Mouse (Mus musculus) Patski (cell line): ENCODE results near the gene Olfr1214. TPM values are rescaled to one million over a fixed set of nuclear protein-coding genes. Genes with fewer than 3 reads are reported as not detected.
"Not testable (repeated sequence)": the region's sequence is repeated elsewhere in the genome, so short reads cannot be mapped to it uniquely, and the experiment has no call there.

Experiments used
- ATAC-seq: fragments of 100-300 bp; one replicate; pipeline ENCODE4 v1.8.0; 2021
- CTCF ChIA-PET: fragments of 350-600 bp; sonication (Branson Sonifier 250); formaldehyde crosslinking; loops from one replicate; lab custom pipeline; 2022; ENCODE audit warnings: inconsistent platforms; lab: Charles Lee
- POLR2A ChIA-PET: fragments of 350-600 bp; sonication (Branson Sonifier 250); formaldehyde crosslinking; loops from one replicate; lab custom pipeline; 2022; ENCODE audit warnings: antibody characterized with exemption, inconsistent platforms; lab: Charles Lee
- DNase-seq: peaks from one replicate; pipeline ENCODE4 v3.0.0-alpha.2; 2011; ENCODE audit warnings: low read depth, low spot score
- H3K27me3 ChIP-seq: fragments of 371-371 bp; one replicate; pipeline ENCODE4 v1.5.1; 2021
- CTCF ChIP-seq: fragments of 100-300 bp; IDR thresholded peaks from one replicate; pipeline ENCODE4 v1.5.1; 2021
- in situ Hi-C: fragments of 300-500 bp; cut with MboI; formaldehyde crosslinking; loops from 3 replicates; pipeline ENCODE4 v1.11.1; 2018; ENCODE audit warnings: low pct_unique_long_range_greater_than_20kb, mixed read lengths
- polyA plus RNA-seq: library from polyadenylated mRNA; unstranded; gene quantifications from one replicate; pipeline ENCODE4 v1.2.3, GENCODE M21; 2021

The Olfr1214 gene
- not detected for polyA plus RNA-seq

GRCm38 (mm10) chr2:88992553-88992952 is at the start of gene Olfr1214:
Gene Olfr1214 (minus strand): TSS chr2:88992653.
- DNase-seq (no peak), ATAC-seq (no peak)
- ChIA-PET CTCF (no interaction called here), POLR2A (no interaction called here)
- in situ Hi-C loops = no loop called here
- TF ChIP-seq CTCF = no peak
- H3K27me3 ChIP-seq = no peaks in the 10 kb centered on the region

GRCm38 (mm10) chr2:89031965-89032364 is 39.5 kb upstream of the Olfr1214 start, which contains the start of gene Olfr1217:
Gene Olfr1217 (minus strand): TSS chr2:89032065.
- in situ Hi-C loops = no loop called here
- no peak for ATAC-seq
- no peak for DNase-seq
- H3K27me3 ChIP-seq = no peaks in the 10 kb centered on the region
- TF ChIP-seq CTCF = no peak
- ChIA-PET POLR2A (no interaction called here), CTCF (no interaction called here)

DNA sequence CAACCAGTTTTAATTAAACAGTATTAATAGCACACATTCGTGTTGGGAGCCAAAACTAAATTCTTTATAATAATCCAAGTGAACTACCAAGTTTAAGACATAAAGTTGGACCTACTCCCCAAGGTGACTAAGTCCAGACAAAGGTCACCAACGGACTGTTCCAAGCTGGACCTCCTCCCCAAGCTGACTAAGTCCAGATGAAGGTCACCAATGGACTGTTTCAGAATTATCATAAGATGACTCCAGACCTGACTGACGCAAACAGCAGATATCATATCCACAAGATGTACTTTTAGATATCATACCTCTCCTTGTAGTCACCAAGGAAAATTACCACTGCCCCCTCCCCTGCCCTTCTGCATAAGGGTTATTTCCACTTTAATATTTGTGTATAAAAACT is 29.0 kb upstream of the Olfr1214 start:
- DNase-seq, CTCF ChIA-PET, in situ Hi-C loops, ATAC-seq, POLR2A ChIA-PET, H3K27me3 ChIP-seq: not testable (repeated sequence)

DNA sequence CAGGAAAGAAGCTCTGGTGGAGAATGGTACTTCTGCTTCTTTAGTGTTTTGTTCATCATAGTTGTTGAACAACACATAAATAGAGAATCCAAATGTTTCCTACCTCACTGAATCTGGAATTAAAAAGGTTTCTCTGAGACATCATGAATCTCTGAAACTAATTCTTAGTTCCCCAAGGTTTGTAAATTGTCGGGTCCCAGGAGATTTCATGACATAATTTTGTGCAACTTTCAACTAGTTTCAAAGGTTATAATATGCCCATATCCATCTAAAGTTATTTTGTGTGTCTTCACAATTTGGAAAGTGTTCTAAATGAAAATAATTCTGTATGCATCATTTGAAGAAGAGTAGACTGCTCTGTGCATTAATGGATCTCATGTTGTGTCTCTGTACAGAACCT is 25.8 kb upstream of the Olfr1214 start, which contains the start of gene Olfr1216:
Gene Olfr1216 (minus strand): TSS at position 101 of the 400 bp plus-strand sequence.
- DNase-seq (no peak), ATAC-seq (no peak)
- CTCF ChIA-PET = no interaction called here
- no peak for TF ChIP-seq CTCF
- in situ Hi-C loops = no loop called here
- H3K27me3 ChIP-seq = no peaks in the 10 kb centered on the region
- POLR2A ChIA-PET = no interaction called here

- POLR2A ChIA-PET = no interaction called here
- no peaks in the 10 kb centered on the region for H3K27me3 ChIP-seq
- ATAC-seq (no peak), DNase-seq (no peak)
- CTCF ChIA-PET = no interaction called here
- in situ Hi-C loops = no loop called here
- TF ChIP-seq CTCF = no peak
These were observed 14.4 kb upstream of the Olfr1214 start, which contains the start of gene Olfr1215 for GRCm38 (mm10) chr2:89006873-89007272. Gene Olfr1215 (minus strand): TSS chr2:89006973.

DNA sequence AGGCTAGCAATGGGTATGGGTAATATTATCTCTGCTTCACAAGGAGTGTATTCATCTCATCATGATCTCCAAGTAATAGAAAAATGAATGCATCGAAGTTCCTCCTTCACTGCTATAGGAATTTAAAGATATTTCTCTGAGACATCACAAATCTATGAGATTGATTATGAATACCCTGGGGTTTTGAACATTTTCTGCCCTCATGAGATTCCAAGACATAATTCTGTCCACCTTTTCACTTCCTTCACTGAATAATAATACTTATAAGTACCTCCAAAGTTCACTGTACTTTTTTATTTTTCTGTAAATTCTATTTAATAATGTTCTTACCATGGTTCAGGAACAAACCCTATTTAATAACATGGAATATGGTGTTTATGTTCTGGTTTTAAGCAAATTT is 12.3 kb downstream of the Olfr1214 start, which contains the start of gene Gm13762:
Gene Gm13762 (minus strand): TSS at position 101 of the 400 bp plus-strand sequence.
- DNase-seq (no peak), ATAC-seq (no peak)
- ChIA-PET CTCF (no interaction called here), POLR2A (no interaction called here)
- in situ Hi-C loops = no loop called here
- no peak for TF ChIP-seq CTCF
- no peaks in the 10 kb centered on the region for H3K27me3 ChIP-seq

DNA sequence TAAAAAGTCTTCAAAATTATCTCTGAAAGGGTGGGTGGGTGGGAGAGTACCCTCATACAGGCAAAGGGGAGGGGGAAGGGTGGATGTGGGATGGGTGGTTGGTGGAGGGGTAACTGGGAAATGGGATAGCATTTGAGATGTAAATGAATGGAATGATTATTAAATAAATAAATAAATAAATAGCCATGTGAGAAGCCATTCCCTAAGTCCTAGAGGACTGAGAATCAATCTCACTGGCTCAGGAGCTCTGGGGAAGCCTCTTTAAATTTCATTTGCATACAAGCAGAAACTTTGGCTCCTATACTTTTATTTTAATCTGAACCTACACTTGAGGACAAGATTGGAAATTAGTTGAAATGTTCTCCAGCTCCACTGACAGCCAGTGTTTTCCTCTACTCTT is 38.8 kb downstream of the Olfr1214 start, which contains the start of gene Olfr1212:
Gene Olfr1212 (plus strand): TSS at position 301 of the 400 bp plus-strand sequence.
- ChIA-PET CTCF (no interaction called here), POLR2A (no interaction called here)
- in situ Hi-C loops = no loop called here
- no peaks in the 10 kb centered on the region for H3K27me3 ChIP-seq
- DNase-seq (no peak), ATAC-seq (no peak)
- TF ChIP-seq CTCF = no peak

DNA sequence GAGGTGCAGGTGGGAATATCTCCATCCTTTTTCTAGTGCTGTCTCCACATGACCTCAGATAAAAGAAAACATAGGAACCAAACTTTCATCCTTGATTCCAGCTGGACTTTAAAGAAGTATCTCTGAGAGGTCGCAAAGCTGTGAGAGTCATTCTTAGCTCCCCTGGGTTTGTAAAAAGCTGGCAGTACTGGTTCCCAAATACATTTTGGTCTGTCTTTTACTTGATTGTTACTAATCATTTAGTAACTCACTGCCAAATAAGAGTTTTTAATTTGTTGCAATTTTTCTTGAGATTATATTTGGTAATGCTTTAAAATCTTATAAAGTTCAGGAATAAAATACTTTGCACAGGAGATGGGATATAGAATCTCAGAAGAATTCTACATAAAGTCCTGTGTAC is 54.4 kb downstream of the Olfr1214 start, which contains the start of gene Olfr1211:
Gene Olfr1211 (minus strand): TSS at position 101 of the 400 bp plus-strand sequence.
- no peak for TF ChIP-seq CTCF
- DNase-seq = no peak
- no peaks in the 10 kb centered on the region for H3K27me3 ChIP-seq
- ATAC-seq = no peak
- POLR2A ChIA-PET = no interaction called here
- in situ Hi-C loops = no loop called here
- CTCF ChIA-PET = interaction anchor here (1.6 kb wide), 1 partner anchor 24 kb away, joined by 4 read pairs; no protein-coding TSS in a partner anchor

Other genes starting within 250 kb of the Olfr1214 start
- gene Olfr1198, start 241.3 kb downstream of the Olfr1214 start, polyA plus RNA-seq = not detected
- not detected for gene Olfr1199, start 232.2 kb downstream of the Olfr1214 start, polyA plus RNA-seq
- gene Olfr1200, start 222.2 kb downstream of the Olfr1214 start, polyA plus RNA-seq = not detected
- not detected for gene Olfr1201, start 199.6 kb downstream of the Olfr1214 start, polyA plus RNA-seq
- not detected for gene Olfr1202, start 178.2 kb downstream of the Olfr1214 start, polyA plus RNA-seq
- gene Olfr1205, start 162.9 kb downstream of the Olfr1214 start, polyA plus RNA-seq = not detected
- gene Olfr1204, start 143.4 kb downstream of the Olfr1214 start, polyA plus RNA-seq = not detected
- gene Olfr1206, start 129.4 kb downstream of the Olfr1214 start, polyA plus RNA-seq = not detected
- gene Olfr1208, start 90.3 kb downstream of the Olfr1214 start, polyA plus RNA-seq = not detected
- not detected for gene Olfr1209, start 77.5 kb downstream of the Olfr1214 start, polyA plus RNA-seq
- not detected for gene Olfr1211, start 54.5 kb downstream of the Olfr1214 start, polyA plus RNA-seq
- not detected for gene Olfr1212, start 38.7 kb downstream of the Olfr1214 start, polyA plus RNA-seq
- not detected for gene Gm13762, start 12.4 kb downstream of the Olfr1214 start, polyA plus RNA-seq
- not detected for gene Olfr1215, start 14.3 kb upstream of the Olfr1214 start, polyA plus RNA-seq
- gene Olfr1216, start 25.7 kb upstream of the Olfr1214 start, polyA plus RNA-seq = not detected
- gene Olfr1217, start 39.4 kb upstream of the Olfr1214 start, polyA plus RNA-seq = not detected
- gene Olfr1218, start 68.5 kb upstream of the Olfr1214 start, polyA plus RNA-seq = not detected
- not detected for gene Olfr1219, start 90.9 kb upstream of the Olfr1214 start, polyA plus RNA-seq
- gene Olfr1220, start 114.2 kb upstream of the Olfr1214 start, polyA plus RNA-seq = not detected
- gene Olfr1221, start 124.6 kb upstream of the Olfr1214 start, polyA plus RNA-seq = not detected
- not detected for gene Olfr1222, start 140.4 kb upstream of the Olfr1214 start, polyA plus RNA-seq
- gene Olfr1223, start 158.9 kb upstream of the Olfr1214 start, polyA plus RNA-seq = not detected
- gene Olfr1224-ps1, start 171.4 kb upstream of the Olfr1214 start, polyA plus RNA-seq = not detected
- gene Olfr1225, start 182.0 kb upstream of the Olfr1214 start, polyA plus RNA-seq = not detected
- not detected for gene Olfr1226, start 207.4 kb upstream of the Olfr1214 start, polyA plus RNA-seq